Mouse (Mus musculus) embryonic facial prominence, embryonic 14.5 days (tissue): ENCODE measurements around the gene Palld. TPM values are rescaled to one million over a fixed set of nuclear protein-coding genes. Genes with fewer than 3 reads are reported as not detected.

ENCODE experiments used
- ATAC-seq: fragments of 200-750 bp; cut with Nextera tagmentation; 2 replicates; pipeline ENCODE4 v1.8.0; 2017; ENCODE audit warnings: low read depth, moderate number of reproducible peaks, moderate TSS enrichment
- DNase-seq: peaks from one replicate; pipeline ENCODE4 v3.0.0-alpha.2; 2015; ENCODE audit warnings: low spot score
- H3K27ac ChIP-seq: fragments of 300-500 bp; sonication (generic); replicated peaks from 2 replicates; pipeline ENCODE4 v1.5.1; 2014; ENCODE audit warnings: low read depth, mild to moderate bottlenecking, low read length, moderate library complexity
- H3K27me3 ChIP-seq: fragments of 300-500 bp; sonication (generic); replicated peaks from 2 replicates; pipeline ENCODE4 v1.6.1; 2014; ENCODE audit warnings: low read length; ENCODE audit not compliant: control insufficient read depth, insufficient read depth
- H3K36me3 ChIP-seq: fragments of 300-500 bp; sonication (generic); 2 replicates; pipeline ENCODE4 v1.6.1; 2014; ENCODE audit warnings: low read length, mixed read lengths; ENCODE audit not compliant: control insufficient read depth, insufficient read depth
- H3K4me1 ChIP-seq: fragments of 300-500 bp; sonication (generic); 2 replicates; pipeline ENCODE4 v1.6.1; 2014; ENCODE audit warnings: antibody characterized with exemption, low read length; ENCODE audit not compliant: control insufficient read depth, insufficient read depth
- H3K4me2 ChIP-seq: fragments of 300-500 bp; sonication (generic); 2 replicates; pipeline ENCODE4 v1.6.1; 2014; ENCODE audit warnings: low read depth, mild to moderate bottlenecking, low read length, moderate library complexity, mixed read lengths
- H3K4me3 ChIP-seq: fragments of 300-500 bp; sonication (generic); 2 replicates; pipeline ENCODE4 v1.5.1; 2014; ENCODE audit warnings: low read depth, mild to moderate bottlenecking, low read length
- H3K9ac ChIP-seq: fragments of 300-500 bp; sonication (generic); 2 replicates; pipeline ENCODE4 v1.6.1; 2014; ENCODE audit warnings: low read depth, mild to moderate bottlenecking, low read length, moderate library complexity, mixed read lengths
- H3K9me3 ChIP-seq: fragments of 300-500 bp; sonication (generic); 2 replicates; pipeline ENCODE4 v1.6.1; 2016; ENCODE audit warnings: low read length; ENCODE audit not compliant: control insufficient read depth
- whole genome bisulfite sequencing: fragments of 180-500 bp; shearing (Covaris S2); extraction: QIAGEN DNeasy Blood & Tissue Kit; methylation state at CpG from one replicate; pipeline ENCODE4 v1.1.7; 2014; 5-methylcytosine and 5-hydroxymethylcytosine counted together
- polyA plus RNA-seq: library from polyadenylated mRNA; unstranded; fragments of >200 nt; fragmentation: Nextera tagmentation; extraction: Ambion mirVana; gene quantifications from 2 replicates; pipeline ENCODE4 v1.2.1, GENCODE M21; 2014

Palld gene
- polyA plus RNA-seq, 1 experiment from 2014 or later, result 96.3 TPM

GRCm38 (mm10) chr8:61582547-61582946 lies 319.9 kb downstream of the Palld start:
- ATAC-seq, result no peak
- Histone ChIP-seq H3K4me2 (no peak overlapping the region), H3K4me3 (no peak overlapping the region), H3K9ac (no peak overlapping the region), H3K4me1 (peaks cover 19% of the 10 kb centered on the region), H3K9me3 (no peaks in the 10 kb centered on the region), H3K27me3 (no peaks in the 10 kb centered on the region), H3K27ac (no peak overlapping the region), H3K36me3 (0 out of 2 replicates have a peak, but pooled peaks cover 1% of the 10 kb centered on the region)
- WGBS, result 72% methylated on average over 8 of the region's 8 CpGs
- DNase-seq, result no peak

GRCm38 (mm10) chr8:61581259-61581658 lies 321.2 kb downstream of the Palld start:
- H3K9ac ChIP-seq, result no peak overlapping the region
- no peak for ATAC-seq
- H3K4me1 ChIP-seq, result peaks cover 19% of the 10 kb centered on the region
- no peaks in the 10 kb centered on the region for H3K9me3 ChIP-seq
- DNase-seq, result no peak
- H3K4me3 ChIP-seq, result no peak overlapping the region
- no peak overlapping the region for H3K4me2 ChIP-seq
- 79% methylated on average over 5 of the region's 5 CpGs for WGBS
- H3K36me3 ChIP-seq, result 0 out of 2 replicates have a peak, but pooled peaks cover 6% of the 10 kb centered on the region
- no peak overlapping the region for H3K27ac ChIP-seq
- no peaks in the 10 kb centered on the region for H3K27me3 ChIP-seq

- H3K27me3 ChIP-seq, result no peaks in the 10 kb centered on the region
- peak; percentile 13; the same call in 1 of the 2 replicates for ATAC-seq
- H3K4me1 ChIP-seq, result peaks cover 22% of the 10 kb centered on the region
- no peak overlapping the region for H3K4me2 ChIP-seq
- H3K4me3 ChIP-seq, result no peak overlapping the region
- H3K27ac ChIP-seq, result no peak overlapping the region
- no peak overlapping the region for H3K9ac ChIP-seq
- H3K9me3 ChIP-seq, result no peaks in the 10 kb centered on the region
- H3K36me3 ChIP-seq, result 0 out of 2 replicates have a peak, but pooled peaks cover 6% of the 10 kb centered on the region
- WGBS, result 47% methylated on average over 4 of the region's 4 CpGs
- peak; percentile 66 for DNase-seq
Measured at GRCm38 (mm10) chr8:61579831-61580230, 322.7 kb downstream of the Palld start.

- no peak overlapping the region for H3K4me2 ChIP-seq
- peaks cover 29% of the 10 kb centered on the region for H3K4me1 ChIP-seq
- no peaks in the 10 kb centered on the region for H3K27me3 ChIP-seq
- DNase-seq, result no peak
- no peaks in the 10 kb centered on the region for H3K9me3 ChIP-seq
- no peak for ATAC-seq
- H3K27ac ChIP-seq, result no peak overlapping the region
- 83% methylated on average over 6 of the region's 6 CpGs for WGBS
- no peak overlapping the region for H3K4me3 ChIP-seq
- H3K36me3 ChIP-seq, result 0 out of 2 replicates have a peak, but pooled peaks cover 6% of the 10 kb centered on the region
- H3K9ac ChIP-seq, result no peak overlapping the region
Measured at GRCm38 (mm10) chr8:61578754-61579153, 323.7 kb downstream of the Palld start.

GRCm38 (mm10) chr8:61575096-61575653 lies 327.3 kb downstream of the Palld start:
- H3K27me3 ChIP-seq, result no peaks in the 10 kb centered on the region
- H3K4me2 ChIP-seq, result no peak overlapping the region
- ATAC-seq, result peak; percentile 58; the same call in 1 of the 2 replicates
- WGBS, result 37% methylated on average over 4 of the region's 4 CpGs
- H3K9ac ChIP-seq, result no peak overlapping the region
- no peak for DNase-seq
- H3K4me3 ChIP-seq, result no peak overlapping the region
- peaks cover 26% of the 10 kb centered on the region for H3K4me1 ChIP-seq
- no peaks in the 10 kb centered on the region for H3K9me3 ChIP-seq
- H3K27ac ChIP-seq, result 0 out of 2 replicates have a peak overlapping the region, but pooled peaks have one; percentile 15
- 0 out of 2 replicates have a peak, but pooled peaks cover 6% of the 10 kb centered on the region for H3K36me3 ChIP-seq

- Histone ChIP-seq H3K4me3 (no peak overlapping the region), H3K9me3 (no peaks in the 10 kb centered on the region), H3K4me2 (no peak overlapping the region), H3K27me3 (no peaks in the 10 kb centered on the region), H3K9ac (no peak overlapping the region), H3K27ac (no peak overlapping the region), H3K36me3 (0 out of 2 replicates have a peak, but pooled peaks cover 6% of the 10 kb centered on the region), H3K4me1 (peaks cover 28% of the 10 kb centered on the region)
- DNase-seq, result no peak
- no peak for ATAC-seq
- WGBS, result 74% methylated on average over 7 of the region's 7 CpGs
Measured at GRCm38 (mm10) chr8:61574526-61574925, 328.0 kb downstream of the Palld start.

- 58% methylated on average over 8 of the region's 8 CpGs for WGBS
- H3K36me3 ChIP-seq, result 0 out of 2 replicates have a peak, but pooled peaks cover 6% of the 10 kb centered on the region
- no peak overlapping the region for H3K9ac ChIP-seq
- H3K27me3 ChIP-seq, result no peaks in the 10 kb centered on the region
- no peak overlapping the region for H3K4me2 ChIP-seq
- no peaks in the 10 kb centered on the region for H3K9me3 ChIP-seq
- DNase-seq, result no peak
- peak overlapping the region; percentile 50 for H3K27ac ChIP-seq
- peaks cover 28% of the 10 kb centered on the region for H3K4me1 ChIP-seq
- no peak overlapping the region for H3K4me3 ChIP-seq
- no peak for ATAC-seq
Measured at GRCm38 (mm10) chr8:61573179-61573937, 329.1 kb downstream of the Palld start.

- Histone ChIP-seq H3K36me3 (0 out of 2 replicates have a peak, but pooled peaks cover 6% of the 10 kb centered on the region), H3K4me1 (peaks cover 28% of the 10 kb centered on the region), H3K4me2 (no peak overlapping the region), H3K9ac (no peak overlapping the region), H3K4me3 (no peak overlapping the region), H3K27ac (no peak overlapping the region), H3K27me3 (no peaks in the 10 kb centered on the region), H3K9me3 (no peaks in the 10 kb centered on the region)
- WGBS, result 86% methylated on average over 6 of the region's 6 CpGs
- ATAC-seq (no peak), DNase-seq (no peak)
Measured at GRCm38 (mm10) chr8:61572697-61573096, 329.8 kb downstream of the Palld start.
